Comparison of ENCODE assay signal across 8 mouse cellular contexts in the genomic region with DNA sequence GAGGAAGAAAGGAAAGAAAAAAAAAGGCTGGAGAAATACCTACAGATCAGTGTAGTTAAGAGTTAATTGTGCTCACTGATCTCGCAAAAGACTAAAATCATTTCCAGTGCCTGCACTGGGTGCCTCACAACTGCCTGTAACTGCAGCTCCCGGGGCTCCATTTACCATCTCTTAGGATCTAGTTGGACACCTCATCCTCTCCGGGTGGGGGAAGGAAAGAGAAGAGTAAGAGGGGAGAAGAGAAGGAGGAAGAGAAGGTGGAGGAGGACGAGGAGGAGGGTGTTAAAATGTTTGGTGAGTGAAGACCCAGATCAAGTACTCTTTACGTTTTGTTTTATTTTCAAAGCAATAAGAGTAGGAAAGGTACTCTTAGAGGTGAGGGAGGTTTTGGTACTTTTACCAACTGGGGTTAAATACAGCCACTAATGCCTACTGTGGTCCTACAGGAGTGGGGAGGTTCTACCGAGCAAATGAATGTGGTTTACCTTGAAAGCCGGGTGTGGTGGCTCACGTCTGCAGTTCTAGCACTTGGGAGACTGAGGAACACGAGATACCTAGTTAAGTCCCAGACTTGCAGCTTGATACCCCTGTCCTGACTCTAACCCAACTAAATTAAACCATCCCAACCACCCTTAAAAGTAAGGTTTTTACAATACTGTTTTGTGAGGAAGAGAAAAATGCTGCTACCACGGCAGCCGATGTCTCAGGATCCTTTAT. TPM values are rescaled to one million over a fixed set of nuclear protein-coding genes. Genes with fewer than 3 reads are reported as not detected.
DNase-seq lines count a peak whose midpoint lies in the region; ATAC-seq and TF ChIP-seq lines count a peak whose summit lies in the region.

No protein-coding gene starts in this region.

- H3K9me3 ChIP-seq in forebrain, embryonic 16.5 days (ENCODE audit: control insufficient read depth, low read length) = no peaks in the 10 kb centered on the region
- no peaks in the 10 kb centered on the region for H3K9me3 ChIP-seq in liver, embryonic 14.5 days (ENCODE audit: control insufficient read depth, low read length)
- no peaks in the 10 kb centered on the region for H3K9me3 ChIP-seq in stomach, embryonic 16.5 days (replicated peaks; ENCODE audit: control insufficient read depth, low read length)

- no peaks in the 10 kb centered on the region for H3K36me3 ChIP-seq in forebrain, embryonic 16.5 days (ENCODE audit: control insufficient read depth, insufficient read depth)
- no peaks in the 10 kb centered on the region for H3K36me3 ChIP-seq in liver, embryonic 14.5 days (replicated peaks; ENCODE audit: control insufficient read depth, insufficient read depth, low read depth)
- H3K36me3 ChIP-seq in stomach, embryonic 16.5 days (ENCODE audit: control insufficient read depth, insufficient read depth, low read length) = no peaks in the 10 kb centered on the region

- peak; percentile 11 for ATAC-seq in forebrain, embryonic 16.5 days
- ATAC-seq in liver, embryonic 14.5 days (ENCODE audit: insufficient read depth) = peak; percentile 31; the same call in 1 of the 2 replicates
- ATAC-seq in stomach, embryonic 16.5 days (ENCODE audit: insufficient read depth, low FRiP score) = no peak

- 3% methylated on average over 11 of the region's 11 CpGs for WGBS in lung, adult 2 months
- 3% methylated on average over 11 of the region's 11 CpGs for WGBS in bone marrow, adult 2 months
- WGBS in forebrain, embryonic 16.5 days = 9% methylated on average over 11 of the region's 11 CpGs
- 5% methylated on average over 11 of the region's 11 CpGs for WGBS in liver, embryonic 14.5 days (ENCODE audit: insufficient replicate concordance)
- WGBS in stomach, embryonic 16.5 days = 4% methylated on average over 11 of the region's 11 CpGs

- H3K4me2 ChIP-seq in forebrain, embryonic 16.5 days (ENCODE audit: low read length) = peak overlapping the region; percentile 79
- H3K4me2 ChIP-seq in liver, embryonic 14.5 days (ENCODE audit: low read depth) = peak overlapping the region; percentile 93
- H3K4me2 ChIP-seq in stomach, embryonic 16.5 days (ENCODE audit: low read depth, low read length) = peak overlapping the region; percentile 76

- H3K4me3 ChIP-seq in lung, adult 2 months (replicated peaks; ENCODE audit: extremely low read depth, low read depth, low read length) = peak overlapping the region; percentile 93
- peak overlapping the region; percentile 91 for H3K4me3 ChIP-seq in bone marrow, adult 2 months (replicated peaks; ENCODE audit: control insufficient read depth, low read depth, low read length)
- H3K4me3 ChIP-seq in forebrain, embryonic 16.5 days (replicated peaks; ENCODE audit: low read length) = peak overlapping the region; percentile 90
- H3K4me3 ChIP-seq in liver, embryonic 14.5 days (ENCODE audit: insufficient read depth in 1 of 2, low read depth in 2 of 2, low read length in 2 of 2) = peak overlapping the region; percentile 75 to 79
- peak overlapping the region; percentile 94 for H3K4me3 ChIP-seq in stomach, embryonic 16.5 days (replicated peaks; ENCODE audit: low read length)

- DNase-seq in lung, adult 2 months = no peak
- DNase-seq in lung, postnatal 4 days = no peak
- no peak for DNase-seq in liver, embryonic 14.5 days (ENCODE audit: low read depth in 3 of 3, low spot score in 3 of 3)
- no peak for DNase-seq in right cerebral cortex, postnatal 36 days (ENCODE audit: low spot score in 2 of 2)
- no peak for DNase-seq in gastrocnemius, adult 8-10 months (ENCODE audit: low spot score in 2 of 2)

- TF ChIP-seq POLR2A in lung, adult 2 months (IDR thresholded peaks at IDR 0.05; ENCODE audit: borderline replicate concordance, extremely low read depth, low read depth, low read length) = no peak
- no peak for TF ChIP-seq POLR2A in bone marrow, adult 2 months (IDR thresholded peaks at IDR 0.05; ENCODE audit: borderline replicate concordance, control insufficient read depth, low read depth, low read length)

- peak overlapping the region; percentile 90 for H3K9ac ChIP-seq in forebrain, embryonic 16.5 days (replicated peaks; ENCODE audit: low read depth, low read length)
- peak overlapping the region; percentile 74 for H3K9ac ChIP-seq in liver, embryonic 14.5 days (replicated peaks)
- peak overlapping the region; percentile 93 for H3K9ac ChIP-seq in stomach, embryonic 16.5 days (ENCODE audit: low read length)

- TF ChIP-seq CTCF in lung, adult 2 months (IDR thresholded peaks at IDR 0.05; ENCODE audit: insufficient read depth, low read length) = no peak
- no peak for TF ChIP-seq CTCF in bone marrow, adult 2 months (IDR thresholded peaks at IDR 0.05; ENCODE audit: control insufficient read depth, insufficient read depth, low read length)
- no peak for TF ChIP-seq CTCF in liver, embryonic 14.5 days (IDR thresholded peaks at IDR 0.05; ENCODE audit: low read depth)

- H3K4me1 ChIP-seq in lung, adult 2 months (ENCODE audit: control insufficient read depth, insufficient read depth, low read length) = peaks cover 12% of the 10 kb centered on the region
- no peaks in the 10 kb centered on the region; the same call in 1 of the 2 replicates for H3K4me1 ChIP-seq in bone marrow, adult 2 months (ENCODE audit: control insufficient read depth, insufficient read depth, low read length)
- peaks cover 20% of the 10 kb centered on the region for H3K4me1 ChIP-seq in forebrain, embryonic 16.5 days (replicated peaks; ENCODE audit: control insufficient read depth, insufficient read depth, low read length)
- H3K4me1 ChIP-seq in liver, embryonic 14.5 days (replicated peaks; ENCODE audit: control insufficient read depth in 2 of 2, insufficient read depth in 2 of 2, low read length in 1 of 2) = peaks cover 13 to 15% of the 10 kb centered on the region in 2 experiments
- H3K4me1 ChIP-seq in stomach, embryonic 16.5 days (ENCODE audit: control insufficient read depth, insufficient read depth, low read length) = peaks cover 16% of the 10 kb centered on the region

- no peaks in the 10 kb centered on the region for H3K27me3 ChIP-seq in forebrain, embryonic 16.5 days (replicated peaks; ENCODE audit: control insufficient read depth, insufficient read depth, low read length)
- no peaks in the 10 kb centered on the region for H3K27me3 ChIP-seq in liver, embryonic 14.5 days (ENCODE audit: control insufficient read depth, insufficient read depth, low read length)
- H3K27me3 ChIP-seq in stomach, embryonic 16.5 days (ENCODE audit: control insufficient read depth, insufficient read depth, low read length) = no peaks in the 10 kb centered on the region

- peak overlapping the region; percentile 97 for H3K27ac ChIP-seq in bone marrow, adult 2 months (ENCODE audit: control insufficient read depth, insufficient read depth, low read depth, low read length, poor library complexity)
- no peak overlapping the region for H3K27ac ChIP-seq in forebrain, embryonic 16.5 days (ENCODE audit: low read length)
- H3K27ac ChIP-seq in liver, embryonic 14.5 days = peak overlapping the region; percentile 67
- peak overlapping the region; percentile 96 for H3K27ac ChIP-seq in stomach, embryonic 16.5 days (ENCODE audit: low read length)

- TF ChIP-seq EP300 in liver, embryonic 14.5 days (IDR thresholded peaks at IDR 0.05; ENCODE audit: low read depth) = no peak

RNA-seq across cellular contexts. Expression of gene Atg5, which starts 0.6 kb away (rescaled TPM):
- polyA plus RNA-seq in lung, adult 2 months (2012; rRNA removed) = 6.5 and 8.5 TPM in 2 replicates
- polyA plus RNA-seq in bone marrow, adult 2 months (2011; ENCODE audit: insufficient read depth, insufficient read length, low replicate concordance, missing spikeins) = 6.9 and 10.7 TPM in 2 replicates
- 50.2 and 56.1 TPM in 2 replicates for polyA plus RNA-seq in forebrain, embryonic 16.5 days (2015; fragmentation: Nextera tagmentation; extraction: Ambion mirVana)
- 5.6 and 7.5 TPM in 2 replicates for polyA plus RNA-seq in liver, embryonic 14.5 days (2012; rRNA removed)
- 18.5 and 21.0 TPM in 2 replicates for polyA plus RNA-seq in liver, embryonic 14.5 days (2014; fragmentation: Nextera tagmentation; extraction: Ambion mirVana)
- polyA plus RNA-seq in stomach, embryonic 16.5 days (2015; fragmentation: Nextera tagmentation; extraction: Ambion mirVana) = 43.5 and 53.0 TPM in 2 replicates
- total RNA-seq in gastrocnemius, adult 8-10 months (2022) = 10 to 100 TPM in 3 of 4 experiments, 1 to 10 TPM in 1; 8.8 to 13.3 (median 11.4) TPM
